Mouse (Mus musculus) heart, embryonic 11.5 days (tissue): ENCODE measurements around the gene Skil. TPM values are rescaled to one million over a fixed set of nuclear protein-coding genes. Genes with fewer than 3 reads are reported as not detected.
A peak's percentile ranks its signal among the peaks of the same experiment; 100 is the strongest.

Experiments used
- ATAC-seq: fragments of 200-750 bp; cut with Nextera tagmentation; replicated peaks from 2 replicates; pipeline ENCODE4 v1.8.0; 2017; ENCODE audit warnings: moderate library complexity; ENCODE audit not compliant: insufficient number of reproducible peaks, low FRiP score, low TSS enrichment
- H3K27ac ChIP-seq: fragments of 300-500 bp; sonication (generic); 2 replicates; pipeline ENCODE4 v1.5.1; 2014; ENCODE audit warnings: mild to moderate bottlenecking, low read depth, low read length
- H3K27me3 ChIP-seq: fragments of 300-500 bp; sonication (generic); 2 replicates; pipeline ENCODE4 v1.6.1; 2014; ENCODE audit warnings: mild to moderate bottlenecking, low read length, mixed read lengths; ENCODE audit not compliant: control insufficient read depth, insufficient read depth
- H3K36me3 ChIP-seq: fragments of 300-500 bp; sonication (generic); 2 replicates; pipeline ENCODE4 v1.6.1; 2014; ENCODE audit warnings: mild to moderate bottlenecking, low read length, moderate library complexity, mixed read lengths; ENCODE audit not compliant: control insufficient read depth, insufficient read depth
- H3K4me1 ChIP-seq: fragments of 300-500 bp; sonication (generic); 2 replicates; pipeline ENCODE4 v1.6.1; 2014; ENCODE audit warnings: low read length; ENCODE audit not compliant: control insufficient read depth, insufficient read depth
- H3K4me2 ChIP-seq: fragments of 300-500 bp; sonication (generic); 2 replicates; pipeline ENCODE4 v1.6.1; 2014; ENCODE audit warnings: mild to moderate bottlenecking, moderate library complexity
- H3K4me3 ChIP-seq: fragments of 300-500 bp; sonication (generic); 2 replicates; pipeline ENCODE4 v1.5.1; 2014; ENCODE audit warnings: low read depth, low read length
- H3K9ac ChIP-seq: fragments of 300-500 bp; sonication (generic); 2 replicates; pipeline ENCODE4 v1.6.1; 2014; ENCODE audit warnings: mild to moderate bottlenecking, low read depth, low read length, moderate library complexity
- H3K9me3 ChIP-seq: fragments of 300-500 bp; sonication (generic); replicated peaks from 2 replicates; pipeline ENCODE4 v1.6.1; 2016; ENCODE audit warnings: low read length; ENCODE audit not compliant: control insufficient read depth
- WGBS: fragments of 180-500 bp; shearing (Covaris S2); extraction: QIAGEN DNeasy Blood & Tissue Kit; methylation state at CpG from one replicate; pipeline ENCODE4 v1.1.7; 2014; ENCODE audit not compliant: insufficient replicate concordance; 5-methylcytosine and 5-hydroxymethylcytosine counted together
- polyA plus RNA-seq: library from polyadenylated mRNA; unstranded; fragments of >200 nt; fragmentation: Nextera tagmentation; extraction: Ambion mirVana; gene quantifications from 2 replicates; pipeline ENCODE4 v1.2.1, GENCODE M21; 2014

Skil gene
- polyA plus RNA-seq, 1 experiment from 2014 or later = 32.4 TPM

GRCm38 (mm10) chr3:31098556-31098955 is 3.7 kb downstream of the Skil start:
- no peak overlapping the region for H3K9ac ChIP-seq
- H3K27ac ChIP-seq = no peak overlapping the region
- H3K4me3 ChIP-seq = no peak overlapping the region
- H3K36me3 ChIP-seq = peaks cover 5% of the 10 kb centered on the region; the same call in 1 of the 2 replicates
- 86% methylated on average over 1 of the region's 1 CpGs for WGBS
- no peak for ATAC-seq
- H3K9me3 ChIP-seq = no peaks in the 10 kb centered on the region
- no peaks in the 10 kb centered on the region for H3K27me3 ChIP-seq
- peak overlapping the region; percentile 33 for H3K4me2 ChIP-seq
- peaks cover 19% of the 10 kb centered on the region for H3K4me1 ChIP-seq

DNA sequence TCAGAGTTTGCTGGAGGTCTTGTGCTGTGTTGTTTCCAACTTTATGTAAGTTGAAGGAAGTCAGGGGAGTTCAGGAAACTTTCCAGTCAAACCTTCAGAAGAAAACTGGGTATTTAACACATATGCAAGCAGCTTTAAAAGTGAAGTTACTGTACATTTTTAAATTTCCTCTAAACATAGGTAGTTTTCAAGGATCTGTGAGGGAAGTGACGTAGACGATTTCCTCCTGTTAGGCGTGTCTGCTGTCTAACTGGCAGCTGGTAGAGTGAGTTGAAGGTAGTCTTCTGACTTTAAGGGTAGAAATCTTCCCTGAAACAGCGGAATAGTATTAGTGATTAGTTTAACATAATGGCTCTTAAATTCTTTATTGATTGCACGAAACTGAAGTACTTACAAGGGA is 5.2 kb downstream of the Skil start:
- H3K9ac ChIP-seq = no peak overlapping the region
- no peaks in the 10 kb centered on the region for H3K9me3 ChIP-seq
- H3K4me3 ChIP-seq = no peak overlapping the region
- no peak for ATAC-seq
- H3K4me2 ChIP-seq = peak overlapping the region; percentile 47
- no peaks in the 10 kb centered on the region for H3K27me3 ChIP-seq
- H3K36me3 ChIP-seq = peaks cover 5% of the 10 kb centered on the region; the same call in 1 of the 2 replicates
- 74% methylated on average over 5 of the region's 5 CpGs for WGBS
- H3K4me1 ChIP-seq = peaks cover 19% of the 10 kb centered on the region
- H3K27ac ChIP-seq = no peak overlapping the region

- no peak overlapping the region for H3K27ac ChIP-seq
- H3K9ac ChIP-seq = no peak overlapping the region
- ATAC-seq = no peak
- peaks cover 5% of the 10 kb centered on the region; the same call in 1 of the 2 replicates for H3K36me3 ChIP-seq
- no peak overlapping the region for H3K4me2 ChIP-seq
- no peak overlapping the region for H3K4me3 ChIP-seq
- H3K4me1 ChIP-seq = peaks cover 19% of the 10 kb centered on the region
- no peaks in the 10 kb centered on the region for H3K9me3 ChIP-seq
- no peaks in the 10 kb centered on the region for H3K27me3 ChIP-seq
- 94% methylated on average over 3 of the region's 3 CpGs for WGBS
Observed at GRCm38 (mm10) chr3:31100802-31101201, 5.9 kb downstream of the Skil start.

DNA sequence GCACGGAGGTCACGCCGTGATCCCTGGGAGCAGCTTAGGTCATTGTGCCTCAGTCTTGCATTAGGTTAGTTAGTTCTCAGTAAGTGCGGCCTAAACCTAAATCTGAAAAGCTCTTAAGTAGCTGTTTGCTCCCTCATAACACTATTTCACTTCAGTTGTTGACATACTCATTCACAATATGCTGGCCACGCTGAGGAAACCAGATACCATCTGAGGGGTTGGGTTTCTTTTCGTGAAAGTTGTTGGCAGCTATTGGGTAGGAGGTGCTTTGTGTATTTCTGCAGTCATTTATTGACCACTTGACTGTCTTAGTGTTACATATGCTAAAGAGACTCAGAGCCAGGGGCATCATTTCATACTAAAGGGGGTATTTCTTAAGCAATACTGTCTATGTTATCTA is 10.1 kb downstream of the Skil start:
- H3K4me2 ChIP-seq = no peak overlapping the region
- no peak overlapping the region for H3K27ac ChIP-seq
- ATAC-seq = no peak
- no peak overlapping the region for H3K4me3 ChIP-seq
- no peak overlapping the region for H3K9ac ChIP-seq
- H3K9me3 ChIP-seq = no peaks in the 10 kb centered on the region
- no peaks in the 10 kb centered on the region for H3K27me3 ChIP-seq
- WGBS = 73% methylated on average over 6 of the region's 6 CpGs
- peaks cover 3% of the 10 kb centered on the region; the same call in 1 of the 2 replicates for H3K36me3 ChIP-seq
- peaks cover 2% of the 10 kb centered on the region; the same call in 1 of the 2 replicates for H3K4me1 ChIP-seq

- no peak overlapping the region for H3K9ac ChIP-seq
- 90% methylated on average over 6 of the region's 6 CpGs for WGBS
- H3K27ac ChIP-seq = no peak overlapping the region
- H3K4me3 ChIP-seq = no peak overlapping the region
- H3K9me3 ChIP-seq = no peaks in the 10 kb centered on the region
- peaks cover 4% of the 10 kb centered on the region for H3K4me1 ChIP-seq
- no peak for ATAC-seq
- H3K4me2 ChIP-seq = no peak overlapping the region
- peaks cover under 1% of the 10 kb centered on the region; the same call in 1 of the 2 replicates for H3K36me3 ChIP-seq
- H3K27me3 ChIP-seq = no peaks in the 10 kb centered on the region
Observed at GRCm38 (mm10) chr3:31106597-31106996, 11.7 kb downstream of the Skil start.

DNA sequence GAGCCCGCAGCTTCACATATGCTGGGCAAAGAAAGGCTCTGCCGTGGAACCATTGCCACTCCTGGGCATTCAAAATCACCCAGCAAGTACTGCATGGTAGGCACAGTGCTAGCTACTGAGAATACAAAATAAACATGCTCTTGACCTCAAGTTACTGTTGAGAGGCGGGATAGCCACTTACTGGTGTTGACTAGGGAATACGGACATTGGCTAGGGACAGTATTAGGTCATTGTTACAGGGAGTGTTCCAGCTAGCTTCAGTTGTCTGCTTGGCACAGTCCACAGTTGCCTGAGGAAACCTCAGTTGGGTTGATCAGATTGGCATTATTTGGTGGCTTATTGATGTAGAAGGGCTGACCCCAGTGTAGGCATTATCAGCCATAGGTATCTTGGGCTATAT is 12.8 kb downstream of the Skil start:
- Histone ChIP-seq H3K9ac (no peak overlapping the region), H3K9me3 (no peaks in the 10 kb centered on the region), H3K36me3 (no peaks in the 10 kb centered on the region; the same call in 1 of the 2 replicates), H3K27ac (no peak overlapping the region), H3K27me3 (no peaks in the 10 kb centered on the region), H3K4me2 (no peak overlapping the region), H3K4me3 (no peak overlapping the region), H3K4me1 (peaks cover 2% of the 10 kb centered on the region)
- ATAC-seq = no peak
- WGBS = 81% methylated on average over 4 of the region's 4 CpGs

GRCm38 (mm10) chr3:31109108-31109507 is 14.2 kb downstream of the Skil start:
- Histone ChIP-seq H3K27me3 (no peaks in the 10 kb centered on the region), H3K4me2 (no peak overlapping the region), H3K27ac (no peak overlapping the region), H3K9me3 (no peaks in the 10 kb centered on the region), H3K4me1 (peaks cover 2% of the 10 kb centered on the region), H3K9ac (no peak overlapping the region), H3K36me3 (peaks cover 4% of the 10 kb centered on the region; the same call in 1 of the 2 replicates), H3K4me3 (no peak overlapping the region)
- 77% methylated on average over 3 of the region's 3 CpGs for WGBS
- no peak for ATAC-seq

DNA sequence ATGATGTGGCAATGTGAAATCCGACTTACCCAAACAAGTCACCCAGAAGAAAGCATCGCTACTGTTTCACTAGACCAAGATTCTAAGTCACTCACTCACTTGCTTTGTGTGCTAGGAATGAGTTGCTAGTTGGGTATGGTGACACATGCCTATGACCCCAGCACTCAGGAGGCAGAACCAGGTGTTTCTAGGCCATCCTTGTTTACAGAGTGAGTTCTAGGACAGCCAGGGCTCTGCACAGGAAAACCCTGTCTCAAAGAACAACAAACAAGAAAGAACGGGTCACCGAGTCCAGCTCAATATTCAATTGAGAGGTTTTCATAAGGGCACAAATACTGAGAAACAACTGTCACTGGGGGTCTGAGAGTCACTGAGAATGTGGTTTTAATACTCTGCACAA is 28.2 kb downstream of the Skil start:
- peaks cover 16% of the 10 kb centered on the region for H3K36me3 ChIP-seq
- no peak overlapping the region for H3K4me2 ChIP-seq
- no peak overlapping the region for H3K9ac ChIP-seq
- ATAC-seq = no peak
- no peaks in the 10 kb centered on the region for H3K4me1 ChIP-seq
- no peak overlapping the region for H3K4me3 ChIP-seq
- H3K27ac ChIP-seq = no peak overlapping the region
- no peaks in the 10 kb centered on the region for H3K9me3 ChIP-seq
- H3K27me3 ChIP-seq = no peaks in the 10 kb centered on the region
- WGBS = 84% methylated on average over 4 of the region's 4 CpGs

GRCm38 (mm10) chr3:31126303-31126702 is 31.4 kb downstream of the Skil start:
- WGBS = 64% methylated on average over 4 of the region's 4 CpGs
- ATAC-seq = no peak
- no peak overlapping the region for H3K9ac ChIP-seq

More at GRCm38 (mm10) chr3:31126303-31126702, 31.4 kb downstream of the Skil start:
- no peaks in the 10 kb centered on the region for H3K27me3 ChIP-seq
- no peak overlapping the region for H3K4me2 ChIP-seq
- H3K36me3 ChIP-seq = peaks cover 8% of the 10 kb centered on the region
- H3K9me3 ChIP-seq = no peaks in the 10 kb centered on the region
- no peak overlapping the region for H3K4me3 ChIP-seq
- no peak overlapping the region for H3K27ac ChIP-seq
- H3K4me1 ChIP-seq = no peaks in the 10 kb centered on the region
